Mouse (Mus musculus) sigmoid colon, adult 10 weeks (tissue): ENCODE data around the gene Cyp4a12b. TPM values are rescaled to one million over a fixed set of nuclear protein-coding genes. Genes with fewer than 3 reads are reported as not detected.

ENCODE experiments used
- polyA plus RNA-seq: library from polyadenylated mRNA; stranded (reverse); fragments of 350-450 nt; fragmentation: Illumina TruSeq; extraction: RNeasy Lipid Tissue Mini Kit (QIAGEN cat#74804); gene quantifications from one replicate; pipeline ENCODE4 v1.2.3, GENCODE M21; 2014; ENCODE audit warnings: low read depth, low replicate concordance

Cyp4a12b gene
- polyA plus RNA-seq: not detected

GRCm38 (mm10) chr4:115411324-115411723, at the start of gene Cyp4a12b:
TSS of gene Cyp4a12b (plus strand) at chr4:115411624.

GRCm38 (mm10) chr4:115452304-115452703, 40.9 kb downstream of the Cyp4a12b start, which contains the start of gene Cyp4a30b:
TSS of gene Cyp4a30b (plus strand) at chr4:115452604.

Other genes starting within 250 kb of the Cyp4a12b start
- not detected for gene Cyp4a29, start 169.5 kb upstream of the Cyp4a12b start, polyA plus RNA-seq
- gene Cyp4a12a, start 112.6 kb upstream of the Cyp4a12b start, polyA plus RNA-seq: not detected
- gene Cyp4a30b, start 41.0 kb downstream of the Cyp4a12b start, polyA plus RNA-seq: not detected
- not detected for gene Cyp4a14, start 84.5 kb downstream of the Cyp4a12b start, polyA plus RNA-seq
- gene Cyp4a10, start 106.6 kb downstream of the Cyp4a12b start, polyA plus RNA-seq: not detected
- not detected for gene Cyp4a31, start 152.0 kb downstream of the Cyp4a12b start, polyA plus RNA-seq
- gene Cyp4a32, start 189.3 kb downstream of the Cyp4a12b start, polyA plus RNA-seq: not detected
- gene Cyp4b1, start 236.1 kb downstream of the Cyp4a12b start, polyA plus RNA-seq: 4.2 TPM